Mouse (Mus musculus) stomach, postnatal 0 days (tissue): ENCODE measurements around the gene Rnf114.

Experiments used
- CTCF ChIP-seq: IDR thresholded peaks from 2 replicates; pipeline ENCODE4 v1.5.1; 2016; ENCODE audit warnings: antibody characterized with exemption, low read depth, mild to moderate bottlenecking, moderate library complexity
- EP300 ChIP-seq: optimal IDR thresholded peaks from 2 replicates; pipeline ENCODE3; 2016; ENCODE audit warnings: antibody characterized with exemption

DNA sequence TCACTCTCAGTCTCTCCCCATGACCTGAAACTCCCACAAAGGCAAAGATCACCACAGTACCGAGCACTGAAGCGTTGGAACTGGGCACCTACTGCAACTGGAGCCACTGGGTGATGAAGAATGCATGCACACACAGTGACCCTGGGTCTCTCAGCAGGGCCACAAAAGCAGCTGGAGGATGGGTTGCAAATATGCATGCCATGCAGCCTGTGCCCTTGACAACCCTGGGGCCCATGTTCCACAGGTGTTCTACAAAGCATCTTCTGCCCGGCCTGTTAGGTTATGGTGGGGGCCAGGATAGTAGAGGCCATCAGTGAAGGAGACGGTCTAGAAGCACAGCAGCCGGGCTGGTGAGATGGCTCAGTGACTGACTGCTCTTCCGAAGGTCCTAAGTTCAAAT, 4.9 kb upstream of the Rnf114 start:
- TF ChIP-seq CTCF (no peak), EP300 (no peak)
